Mouse (Mus musculus): Measurements from ENCODE around the gene Ankrd17. TPM values are rescaled to one million over a fixed set of nuclear protein-coding genes. Genes with fewer than 3 reads are reported as not detected.
A peak's percentile ranks its signal among the peaks of the same experiment; 100 is the strongest.

The Ankrd17 gene
- polyA plus RNA-seq, 1 experiment = 31.0 TPM

- peak within 1 kb of the TSS; percentile 93 for H3K27ac ChIP-seq (ENCODE audit: control insufficient read depth, insufficient read depth, low read depth, low read length, poor library complexity)
- TF ChIP-seq CTCF (IDR thresholded peaks at IDR 0.05; ENCODE audit: control insufficient read depth, insufficient read depth, low read length) (peak; percentile 21; the same call in 1 of the 2 replicates), POLR2A (IDR thresholded peaks at IDR 0.05; ENCODE audit: borderline replicate concordance, control insufficient read depth, low read depth, low read length) (peak; percentile 93)
- H3K4me3 ChIP-seq (replicated peaks; ENCODE audit: control insufficient read depth, low read depth, low read length) = peak within 1 kb of the TSS; percentile 85
- WGBS = under 1% methylated on average over 62 of the region's 62 CpGs
- peaks cover 1% of the 10 kb centered on the region; the same call in 1 of the 2 replicates for H3K4me1 ChIP-seq (ENCODE audit: control insufficient read depth, insufficient read depth, low read length)
Measured at GRCm38 (mm10) chr5:90223534-90224381, 142.6 kb downstream of the Ankrd17 start, which contains the start of gene Cox18. TSS of gene Cox18 (minus strand) at chr5:90224001.

GRCm38 (mm10) chr5:90222937-90223336 is 143.4 kb downstream of the Ankrd17 start:
- WGBS = 26% methylated on average over 3 of the region's 3 CpGs
- H3K4me1 ChIP-seq (ENCODE audit: control insufficient read depth, insufficient read depth, low read length) = peaks cover 1% of the 10 kb centered on the region; the same call in 1 of the 2 replicates
- no peak overlapping the region for H3K4me3 ChIP-seq (replicated peaks; ENCODE audit: control insufficient read depth, low read depth, low read length)
- H3K27ac ChIP-seq (ENCODE audit: control insufficient read depth, insufficient read depth, low read depth, low read length, poor library complexity) = no peak overlapping the region
- TF ChIP-seq CTCF (IDR thresholded peaks at IDR 0.05; ENCODE audit: control insufficient read depth, insufficient read depth, low read length) = no peak
- no peak for TF ChIP-seq POLR2A (IDR thresholded peaks at IDR 0.05; ENCODE audit: borderline replicate concordance, control insufficient read depth, low read depth, low read length)

DNA sequence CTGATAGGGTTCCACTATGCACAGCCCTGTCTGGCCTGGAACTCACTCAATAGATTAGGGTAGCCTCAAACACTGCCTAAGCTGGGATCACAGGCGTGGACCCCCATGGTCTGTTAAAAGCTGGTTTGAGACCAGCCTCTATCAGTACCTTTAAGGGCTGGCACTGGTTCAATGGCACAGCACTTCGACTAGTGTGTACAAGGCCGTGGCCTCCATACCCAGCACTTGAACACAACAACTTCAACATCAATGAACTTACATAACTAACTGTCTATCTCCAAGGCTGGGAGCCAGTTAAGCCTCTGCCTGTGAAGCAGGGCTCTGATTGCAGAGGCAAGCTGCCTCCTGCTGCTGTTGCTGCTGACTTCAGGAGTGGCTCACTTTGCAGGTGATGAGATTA is 148.6 kb downstream of the Ankrd17 start:
- no peak overlapping the region for H3K27ac ChIP-seq (ENCODE audit: control insufficient read depth, insufficient read depth, low read depth, low read length, poor library complexity)
- H3K4me1 ChIP-seq (ENCODE audit: control insufficient read depth, insufficient read depth, low read length) = no peaks in the 10 kb centered on the region; the same call in 1 of the 2 replicates
- WGBS = 85% methylated on average over 3 of the region's 3 CpGs
- TF ChIP-seq CTCF (IDR thresholded peaks at IDR 0.05; ENCODE audit: control insufficient read depth, insufficient read depth, low read length) (no peak), POLR2A (IDR thresholded peaks at IDR 0.05; ENCODE audit: borderline replicate concordance, control insufficient read depth, low read depth, low read length) (no peak)
- H3K4me3 ChIP-seq (replicated peaks; ENCODE audit: control insufficient read depth, low read depth, low read length) = no peak overlapping the region

DNA sequence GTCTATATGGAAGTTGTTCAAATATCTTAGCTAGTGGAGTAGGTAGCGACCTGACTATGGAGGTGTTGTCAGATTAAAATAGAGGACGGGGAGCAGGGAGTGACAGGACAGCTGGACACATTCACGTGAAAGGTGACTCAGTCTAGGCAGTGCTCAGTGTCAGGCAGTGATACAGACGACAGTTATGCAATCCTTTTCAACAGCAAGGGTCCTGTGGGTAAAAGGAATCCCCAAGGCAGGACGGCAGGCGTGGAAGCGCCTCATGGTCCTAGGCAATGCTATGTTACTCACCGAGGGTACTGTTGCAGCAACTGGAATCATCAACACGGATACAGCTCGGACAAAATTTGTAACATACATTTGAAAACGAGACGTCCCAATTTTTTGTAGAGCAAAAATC is 149.2 kb downstream of the Ankrd17 start:
- TF ChIP-seq POLR2A (IDR thresholded peaks at IDR 0.05; ENCODE audit: borderline replicate concordance, control insufficient read depth, low read depth, low read length) = no peak
- TF ChIP-seq CTCF (IDR thresholded peaks at IDR 0.05; ENCODE audit: control insufficient read depth, insufficient read depth, low read length) = no peak
- Histone ChIP-seq H3K27ac (ENCODE audit: control insufficient read depth, insufficient read depth, low read depth, low read length, poor library complexity) (no peak overlapping the region), H3K4me3 (replicated peaks; ENCODE audit: control insufficient read depth, low read depth, low read length) (no peak overlapping the region), H3K4me1 (ENCODE audit: control insufficient read depth, insufficient read depth, low read length) (no peaks in the 10 kb centered on the region)
- WGBS = 88% methylated on average over 12 of the region's 12 CpGs

GRCm38 (mm10) chr5:90213356-90213755 is 153.0 kb downstream of the Ankrd17 start:
- TF ChIP-seq CTCF (IDR thresholded peaks at IDR 0.05; ENCODE audit: control insufficient read depth, insufficient read depth, low read length) (no peak), POLR2A (IDR thresholded peaks at IDR 0.05; ENCODE audit: borderline replicate concordance, control insufficient read depth, low read depth, low read length) (no peak)
- no peak overlapping the region for H3K27ac ChIP-seq (ENCODE audit: control insufficient read depth, insufficient read depth, low read depth, low read length, poor library complexity)
- WGBS = 91% methylated on average over 12 of the region's 12 CpGs
- no peaks in the 10 kb centered on the region for H3K4me1 ChIP-seq (ENCODE audit: control insufficient read depth, insufficient read depth, low read length)
- H3K4me3 ChIP-seq (replicated peaks; ENCODE audit: control insufficient read depth, low read depth, low read length) = no peak overlapping the region

DNA sequence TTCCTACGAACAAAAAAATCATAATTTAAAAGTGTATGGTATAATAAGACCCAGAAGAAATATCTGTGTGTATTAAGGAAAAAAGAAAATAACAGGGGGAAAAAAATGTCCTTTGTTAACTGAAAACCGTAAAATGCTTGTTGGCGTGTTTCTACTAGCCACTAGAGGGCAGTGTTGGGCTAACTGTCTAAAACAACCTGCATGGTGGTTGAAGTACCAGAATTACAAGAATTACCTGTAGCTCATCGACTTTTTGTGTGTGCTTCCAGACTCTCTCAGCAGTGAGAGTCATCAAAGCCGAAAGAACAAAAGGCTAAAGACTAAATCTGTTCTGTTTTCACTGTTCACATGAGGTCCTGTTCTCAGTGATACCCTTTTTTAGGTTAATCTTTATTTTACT is 163.2 kb downstream of the Ankrd17 start:
- no peaks in the 10 kb centered on the region for H3K4me1 ChIP-seq (ENCODE audit: control insufficient read depth, insufficient read depth, low read length)
- 11% methylated on average over 5 of the region's 5 CpGs for WGBS
- H3K27ac ChIP-seq (ENCODE audit: control insufficient read depth, insufficient read depth, low read depth, low read length, poor library complexity) = no peak overlapping the region
- TF ChIP-seq CTCF (IDR thresholded peaks at IDR 0.05; ENCODE audit: control insufficient read depth, insufficient read depth, low read length) = peak; percentile 40
- TF ChIP-seq POLR2A (IDR thresholded peaks at IDR 0.05; ENCODE audit: borderline replicate concordance, control insufficient read depth, low read depth, low read length) = no peak
- H3K4me3 ChIP-seq (replicated peaks; ENCODE audit: control insufficient read depth, low read depth, low read length) = no peak overlapping the region

- no peak overlapping the region for H3K27ac ChIP-seq (ENCODE audit: control insufficient read depth, insufficient read depth, low read depth, low read length, poor library complexity)
- TF ChIP-seq POLR2A (IDR thresholded peaks at IDR 0.05; ENCODE audit: borderline replicate concordance, control insufficient read depth, low read depth, low read length) = no peak
- no peak for TF ChIP-seq CTCF (IDR thresholded peaks at IDR 0.05; ENCODE audit: control insufficient read depth, insufficient read depth, low read length)
- 75% methylated on average over 9 of the region's 9 CpGs for WGBS
- H3K4me3 ChIP-seq (replicated peaks; ENCODE audit: control insufficient read depth, low read depth, low read length) = no peak overlapping the region
- no peaks in the 10 kb centered on the region for H3K4me1 ChIP-seq (ENCODE audit: control insufficient read depth, insufficient read depth, low read length)
Measured at GRCm38 (mm10) chr5:90202447-90203117, 163.8 kb downstream of the Ankrd17 start.

DNA sequence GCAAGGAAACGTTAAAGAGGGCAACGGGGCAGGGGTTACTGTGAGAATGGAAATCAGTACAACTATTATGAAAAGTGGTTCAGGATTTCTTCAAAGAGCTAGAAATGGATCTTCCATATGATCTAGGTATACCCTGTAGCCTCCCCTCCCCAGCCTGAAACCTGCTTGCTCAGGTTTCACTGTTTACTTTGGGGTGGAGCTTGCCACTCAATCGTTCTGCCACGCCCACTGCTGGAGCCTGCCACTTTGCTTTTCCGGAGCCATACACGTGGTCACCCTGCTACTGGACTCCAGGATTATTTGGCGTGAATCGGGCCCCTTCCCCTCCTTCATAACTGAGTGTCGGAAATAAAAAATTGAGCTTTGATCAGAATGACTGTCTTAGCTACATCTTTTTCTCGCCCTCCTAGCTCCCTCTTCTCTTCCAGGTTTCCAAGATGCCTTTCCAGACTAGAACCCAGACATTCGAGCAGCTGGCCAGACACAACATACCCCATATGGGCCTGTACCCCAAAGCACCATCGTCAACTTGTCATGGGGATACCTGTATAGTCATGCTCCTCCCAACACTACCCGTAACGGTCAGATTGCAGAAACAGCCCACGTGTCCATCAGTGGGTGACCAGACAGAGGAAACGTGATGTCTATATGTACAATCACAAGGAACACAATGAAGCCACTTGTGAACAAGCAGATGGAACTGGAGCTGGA is 166.3 kb downstream of the Ankrd17 start:
- no peaks in the 10 kb centered on the region for H3K4me1 ChIP-seq (ENCODE audit: control insufficient read depth, insufficient read depth, low read length)
- H3K4me3 ChIP-seq (replicated peaks; ENCODE audit: control insufficient read depth, low read depth, low read length) = no peak overlapping the region
- 57% methylated on average over 16 of the region's 16 CpGs for WGBS
- TF ChIP-seq POLR2A (IDR thresholded peaks at IDR 0.05; ENCODE audit: borderline replicate concordance, control insufficient read depth, low read depth, low read length) (no peak), CTCF (IDR thresholded peaks at IDR 0.05; ENCODE audit: control insufficient read depth, insufficient read depth, low read length) (no peak)
- no peak overlapping the region for H3K27ac ChIP-seq (ENCODE audit: control insufficient read depth, insufficient read depth, low read depth, low read length, poor library complexity)

Data from bone marrow, adult 2 months (tissue).